Mouse (Mus musculus) lung, adult 2 months (tissue): ENCODE results near the gene Zfp217.

Source experiments
- CTCF ChIP-seq: fragments of 200-500 bp; IDR thresholded peaks from 2 replicates; pipeline ENCODE4 v1.5.1; 2011; ENCODE audit warnings: mild to moderate bottlenecking, low read length, control low read depth; ENCODE audit not compliant: insufficient read depth
- POLR2A ChIP-seq: fragments of 200-500 bp; IDR thresholded peaks from 2 replicates; pipeline ENCODE4 v1.6.1; 2011; ENCODE audit warnings: low read depth, mild to moderate bottlenecking, control low read depth, low read length, borderline replicate concordance; ENCODE audit errors: extremely low read depth

GRCm38 (mm10) chr2:170181862-170182261 is 34.0 kb upstream of the Zfp217 start:
- no peak for TF ChIP-seq POLR2A
- TF ChIP-seq CTCF = no peak
